Mouse (Mus musculus) stomach, postnatal 0 days (tissue): ENCODE measurements at regions not wholly inside any gene's neighbourhood (a gene's known extent, or its start where the extent isn't known, plus 50 kb on each side); places are given as distances from the start of the nearest gene placed in this dataset.

Experiments used
- CTCF ChIP-seq: IDR thresholded peaks from 2 replicates; pipeline ENCODE4 v1.5.1; 2016; ENCODE audit warnings: antibody characterized with exemption, low read depth, mild to moderate bottlenecking, moderate library complexity
- EP300 ChIP-seq: optimal IDR thresholded peaks from 2 replicates; pipeline ENCODE3; 2016; ENCODE audit warnings: antibody characterized with exemption

DNA sequence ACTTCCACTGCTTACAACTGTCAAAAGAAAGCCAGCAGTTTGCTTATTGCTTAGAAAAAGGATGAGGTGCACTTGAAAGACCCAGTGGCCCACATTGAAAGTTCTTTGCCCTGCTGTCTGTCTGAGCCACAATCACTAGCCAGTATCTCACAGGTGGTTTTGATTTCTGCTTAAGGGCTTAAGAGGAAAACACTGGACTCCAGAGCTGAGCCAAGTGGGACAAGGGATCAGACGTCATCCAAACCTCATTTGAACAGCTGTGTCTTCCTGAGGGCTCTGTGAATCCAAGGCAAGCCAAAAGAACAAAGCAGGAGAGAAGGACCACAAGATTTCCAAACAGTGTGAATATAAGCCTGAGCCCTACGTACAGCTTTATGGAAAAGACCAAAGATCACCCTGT is 326.8 kb upstream of the Dynlrb2 start:
- TF ChIP-seq CTCF: no peak
- no peak for TF ChIP-seq EP300
